Mouse (Mus musculus) megakaryocyte, embryonic 14.5 days (primary cell): ENCODE data around the gene 5730596B20Rik.

Source experiments
- FLI1 ChIP-seq: IDR thresholded peaks from 2 replicates; pipeline ENCODE4 v1.6.1; 2012; ENCODE audit warnings: low read length, inconsistent platforms, mixed read lengths
- GATA1 ChIP-seq: IDR thresholded peaks from 3 replicates; pipeline ENCODE4 v1.6.1; 2012; ENCODE audit warnings: mixed read lengths, low read length, inconsistent platforms, borderline replicate concordance

- TF ChIP-seq GATA1 (no peak), FLI1 (no peak)
Observed at GRCm38 (mm10) chr6:52217895-52218642, 40.8 kb downstream of the 5730596B20Rik start.
